Mouse (Mus musculus): ENCODE data around the gene Git2.

Git2 gene

DNA sequence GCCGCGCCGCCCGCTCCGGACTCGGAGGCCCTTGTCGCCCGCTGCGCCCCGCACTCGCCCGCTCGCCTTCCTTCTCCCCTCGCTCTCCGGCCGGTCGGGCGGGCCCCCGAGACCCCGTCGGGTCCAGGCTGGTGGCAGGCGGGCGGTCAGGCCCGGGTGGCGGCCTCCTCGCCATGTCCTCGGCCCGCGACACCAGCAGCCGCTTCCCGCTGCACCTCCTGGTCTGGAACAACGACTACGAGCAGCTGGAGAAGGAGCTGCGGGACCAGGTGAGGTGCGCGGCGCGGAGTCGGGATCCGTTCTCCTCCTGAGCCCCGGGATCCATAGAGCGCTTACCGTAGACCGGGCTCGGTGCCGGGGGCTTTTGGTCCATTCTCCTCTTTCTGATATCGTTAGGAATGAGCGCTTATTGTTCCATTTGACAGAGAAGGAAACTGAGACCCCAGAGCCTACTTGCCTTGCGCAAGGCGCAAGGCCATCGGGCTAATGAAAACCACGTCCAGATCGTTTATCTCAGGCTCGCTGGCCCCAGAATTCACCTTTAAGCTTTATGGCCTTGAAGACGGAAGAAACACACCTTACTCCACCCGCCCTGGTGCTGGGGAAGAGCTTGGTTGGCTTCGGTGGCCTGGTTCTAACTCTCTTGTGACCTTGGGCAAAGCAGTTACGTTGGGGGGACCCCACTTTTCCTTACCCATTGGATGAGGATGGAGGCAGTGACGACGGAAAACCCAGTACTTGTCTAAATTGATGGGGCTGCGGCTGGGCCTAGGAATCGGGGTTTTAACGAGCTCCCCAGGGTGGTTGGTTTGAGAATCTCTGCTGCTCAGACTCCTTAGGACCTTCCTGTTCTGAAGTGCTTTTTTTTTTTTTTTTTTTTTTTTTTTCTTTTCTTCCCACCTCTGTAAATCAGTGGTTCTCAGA, at the start of gene Git2:
TSS of gene Git2 (minus strand) at position 462 of the 924 bp plus-strand sequence.
- peak; percentile 44 to 55 for DNase-seq

DNA sequence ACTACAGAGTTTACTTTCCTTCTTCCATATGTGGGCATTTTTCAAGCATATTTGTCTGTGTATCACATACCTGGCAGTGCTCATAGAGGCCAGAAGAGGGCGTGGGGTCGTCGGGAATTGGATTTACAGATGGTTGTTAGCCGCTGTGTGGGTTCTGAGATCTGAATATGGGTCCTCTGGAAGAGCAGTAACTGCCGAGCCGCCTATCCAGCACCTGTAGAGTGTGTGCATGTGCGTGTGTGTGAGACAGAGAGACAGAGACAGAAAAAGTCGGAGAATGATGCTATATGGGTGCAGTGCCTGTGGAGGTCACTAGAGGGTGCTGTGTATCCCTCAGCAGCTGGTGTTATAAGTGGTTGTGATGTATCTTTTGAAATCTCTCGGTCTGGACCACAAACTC, 48.9 kb upstream of the Git2 start:
- DNase-seq = peak; percentile 61 to 69

DNA sequence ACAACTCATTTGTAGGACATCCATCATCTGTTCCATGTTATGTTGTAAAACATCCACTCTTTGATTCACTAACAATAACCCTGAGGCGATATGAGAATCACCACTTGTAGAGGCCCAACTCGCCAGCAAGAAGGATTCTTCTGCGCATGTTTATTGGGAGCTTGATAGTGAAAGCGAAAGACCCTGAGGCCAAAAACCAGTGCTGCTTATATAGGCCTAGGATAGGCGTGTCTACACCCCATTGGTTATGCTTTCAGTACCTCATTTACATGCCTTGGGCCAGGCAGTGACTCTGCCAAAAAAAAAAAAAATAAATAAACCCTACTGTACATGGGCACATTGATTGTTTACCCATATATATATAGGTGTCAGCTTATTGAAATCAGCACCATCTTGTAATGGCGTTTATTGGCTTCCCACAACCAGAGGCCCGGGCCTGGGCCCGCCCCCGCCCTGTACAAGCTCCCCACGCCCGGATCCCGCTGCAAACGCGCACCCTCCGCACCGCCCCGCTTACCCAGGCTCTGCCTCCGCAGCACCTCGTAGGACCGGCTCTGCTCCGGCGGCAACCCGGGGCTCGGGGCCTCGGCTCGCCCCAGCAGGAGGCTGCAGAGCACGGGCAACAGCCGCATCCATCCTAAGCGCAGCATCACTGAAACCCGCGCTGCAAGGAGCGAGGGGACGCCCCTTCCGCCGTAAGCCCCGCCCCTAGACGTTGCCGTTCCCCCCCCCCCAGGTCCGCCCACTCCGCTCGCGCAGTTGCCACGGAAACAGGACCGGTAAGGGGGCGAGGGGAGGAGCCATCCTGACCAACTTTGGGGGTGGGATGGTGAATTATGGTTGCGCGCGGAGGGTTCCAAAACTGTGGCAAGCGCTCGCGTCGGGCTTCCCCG, 47.7 kb upstream of the Git2 start, which contains the start of gene 1500011B03Rik:
TSS of gene 1500011B03Rik (minus strand) at position 673 of the 893 bp plus-strand sequence.
- peak; percentile 95 for DNase-seq

DNA sequence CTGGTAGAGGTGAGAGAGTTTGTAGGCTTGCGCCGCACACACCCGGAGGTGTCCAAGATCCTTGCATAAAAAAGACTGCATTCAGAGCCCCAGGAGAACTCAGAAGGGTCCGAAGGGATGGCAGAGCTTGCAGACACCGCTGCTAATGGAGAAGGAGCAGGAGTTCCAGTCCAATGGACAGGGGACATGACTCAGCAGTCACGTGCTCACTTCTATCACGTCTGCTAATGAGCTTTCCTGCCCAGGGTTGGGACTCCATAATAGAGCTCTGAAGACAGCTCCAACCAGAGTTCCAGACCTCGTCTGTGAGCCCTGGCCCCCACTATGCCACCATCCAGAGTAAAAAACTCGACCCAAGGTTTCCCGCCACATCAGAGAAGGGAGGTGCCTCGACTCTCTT, 42.8 kb upstream of the Git2 start:
- DNase-seq = no peak

DNA sequence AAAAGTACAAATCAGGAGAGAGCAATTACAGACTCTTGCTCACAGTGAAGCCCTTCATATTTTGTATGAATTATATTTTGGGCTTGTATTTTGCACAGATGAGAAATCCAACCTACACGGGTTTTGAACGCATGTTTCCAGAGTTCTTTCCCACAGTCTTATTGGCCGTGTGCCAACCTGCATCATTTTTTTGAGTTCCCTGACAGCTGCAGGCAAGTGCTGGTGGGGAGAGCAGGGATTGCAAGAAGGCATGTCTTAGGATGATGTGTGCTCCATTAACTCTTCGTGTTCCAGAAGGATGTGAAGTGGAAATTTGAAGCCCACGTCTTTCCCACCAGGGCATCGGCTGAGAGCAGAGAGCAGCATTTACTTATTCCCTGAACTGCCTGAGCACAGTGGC, 41.3 kb upstream of the Git2 start:
- DNase-seq = peak in 1 of 2 experiments; percentile 48

GRCm38 (mm10) chr5:114813525-114814181, 38.3 kb upstream of the Git2 start:
- DNase-seq = peak; percentile 96 to 97

- DNase-seq = no peak
These were observed 34.5 kb upstream of the Git2 start for GRCm38 (mm10) chr5:114809826-114810225.

GRCm38 (mm10) chr5:114809181-114809756, 34.0 kb upstream of the Git2 start:
- peak; percentile 47 to 51 for DNase-seq

DNA sequence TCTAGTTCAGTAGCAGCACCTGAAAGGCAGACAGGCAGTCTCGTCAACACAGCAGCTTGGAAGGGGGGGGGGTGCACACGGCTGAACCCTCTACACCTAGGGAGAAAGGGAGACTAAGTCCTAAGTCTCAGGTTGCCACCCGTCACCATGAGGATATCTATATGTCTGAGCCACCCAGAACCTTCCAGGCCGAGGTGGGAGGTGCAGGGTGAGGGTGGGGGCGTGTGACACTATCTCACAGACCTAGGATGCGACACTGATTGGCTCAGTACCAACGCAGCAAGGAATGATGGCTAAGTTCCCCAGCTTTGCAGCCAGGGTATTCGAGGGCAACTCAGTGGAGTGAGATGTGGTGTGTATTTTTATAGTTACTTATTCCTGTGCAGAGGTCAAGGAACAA, 33.1 kb upstream of the Git2 start:
- DNase-seq = no peak

DNA sequence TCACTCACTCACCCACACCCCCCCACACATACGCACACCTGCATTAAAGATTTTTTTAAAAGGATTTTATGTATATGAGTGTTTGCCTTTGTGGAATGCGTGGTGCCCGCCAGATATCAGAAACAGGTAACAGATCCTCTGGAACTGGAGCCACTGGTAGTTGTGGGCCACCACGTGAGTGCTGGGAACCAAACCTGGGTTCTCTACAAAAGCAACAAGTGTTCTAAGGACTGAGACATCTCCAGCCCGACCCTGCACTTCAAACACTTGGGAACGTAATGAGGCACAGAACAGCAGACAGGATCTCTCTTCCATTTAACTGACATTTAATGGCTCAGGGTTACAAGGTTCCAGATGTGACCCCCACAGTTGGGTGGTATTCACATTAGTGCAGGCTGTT, 32.6 kb upstream of the Git2 start:
- DNase-seq = no peak

GRCm38 (mm10) chr5:114807468-114807867, 32.2 kb upstream of the Git2 start:
- DNase-seq = peak in 1 of 2 experiments; percentile 3

- DNase-seq = no peak
These were observed 31.7 kb upstream of the Git2 start for GRCm38 (mm10) chr5:114807063-114807462.

DNA sequence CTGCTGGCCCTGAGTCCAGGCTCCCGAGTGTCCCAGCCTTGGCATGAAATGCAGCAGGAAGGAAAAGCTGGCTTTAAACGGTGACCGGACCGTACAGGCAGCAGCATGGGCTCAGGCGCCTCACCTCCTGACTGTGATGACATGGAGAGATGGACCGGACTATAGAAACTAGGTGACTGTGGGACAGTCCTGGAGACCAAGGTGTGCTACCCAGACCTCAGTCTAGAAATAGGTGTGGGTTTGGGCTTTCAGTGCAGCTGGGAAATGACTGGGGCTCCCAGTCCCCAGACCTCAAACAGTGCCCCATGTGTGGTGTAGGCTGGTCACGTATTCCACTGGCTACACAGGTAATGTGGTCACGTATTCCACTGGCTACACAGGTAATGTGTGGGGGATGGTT, 31.3 kb upstream of the Git2 start:
- no peak for DNase-seq

DNA sequence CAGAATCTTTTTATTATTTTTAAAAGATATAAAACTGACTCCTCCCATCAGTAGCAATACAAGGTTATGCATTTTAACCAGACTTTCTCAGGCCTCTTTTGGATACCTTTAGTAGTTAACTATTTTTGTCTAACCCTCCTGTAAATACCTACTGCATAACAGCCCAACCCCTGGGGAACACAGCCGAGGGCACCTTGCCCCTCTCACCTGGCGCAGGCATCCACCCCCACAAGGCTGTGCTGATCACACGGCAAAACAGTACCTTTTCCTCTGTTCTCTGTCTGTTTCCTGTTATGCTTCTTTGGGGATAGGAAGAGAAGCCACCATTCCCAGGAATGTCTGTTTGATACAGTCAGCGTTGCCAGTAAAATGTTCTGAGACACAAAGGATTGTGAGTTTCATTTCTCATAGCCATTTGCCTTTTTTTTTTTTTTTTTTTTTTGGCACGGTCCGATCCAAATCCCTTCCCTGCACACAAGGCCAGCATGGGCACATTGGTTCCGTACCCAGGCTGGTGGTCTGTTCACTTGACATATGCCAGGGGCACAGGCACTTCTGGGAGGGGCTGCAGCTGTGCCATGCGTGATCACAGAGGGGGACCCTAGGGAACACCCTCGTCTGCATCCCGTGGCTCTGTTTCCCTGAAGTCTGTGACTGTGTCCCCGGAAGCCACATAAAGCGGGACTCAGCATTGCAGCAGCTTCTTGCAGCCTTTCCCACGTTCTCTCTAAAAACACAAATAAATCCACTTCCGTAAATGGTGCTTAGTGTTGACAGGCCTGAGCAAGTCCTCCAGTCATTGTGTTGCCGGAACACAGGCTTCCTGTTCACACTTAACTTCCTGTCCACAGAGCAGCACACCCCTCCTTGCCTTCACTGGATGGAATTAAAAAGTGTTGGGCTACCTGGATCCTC, 30.4 kb upstream of the Git2 start:
- no peak for DNase-seq

- peak; percentile 72 to 79 for DNase-seq
These were observed 29.6 kb upstream of the Git2 start for GRCm38 (mm10) chr5:114804958-114805357.

DNA sequence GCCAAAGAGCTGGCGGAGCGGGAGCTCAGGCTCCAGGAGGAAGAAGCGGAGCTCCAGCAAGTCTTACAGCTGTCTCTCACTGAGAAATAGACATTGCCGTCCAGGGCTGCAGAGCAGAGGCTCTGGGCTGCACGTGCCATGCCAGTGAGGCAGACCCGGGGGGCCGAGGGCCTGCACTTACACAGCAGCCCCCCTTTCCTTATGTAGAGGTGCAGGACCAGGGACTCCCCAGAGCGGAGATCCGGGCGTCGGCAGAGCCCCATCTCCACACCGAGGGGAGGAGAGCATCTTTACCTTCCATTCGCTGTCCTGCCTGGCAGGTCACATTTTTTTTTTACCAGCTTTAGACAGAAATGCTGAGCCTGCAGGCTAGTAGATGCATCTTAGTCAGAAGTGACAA, 29.0 kb upstream of the Git2 start:
- no peak for DNase-seq

- no peak for DNase-seq
These were observed 27.9 kb upstream of the Git2 start for GRCm38 (mm10) chr5:114803231-114803630.

- no peak for DNase-seq
These were observed 26.5 kb upstream of the Git2 start for GRCm38 (mm10) chr5:114801841-114802240.

DNA sequence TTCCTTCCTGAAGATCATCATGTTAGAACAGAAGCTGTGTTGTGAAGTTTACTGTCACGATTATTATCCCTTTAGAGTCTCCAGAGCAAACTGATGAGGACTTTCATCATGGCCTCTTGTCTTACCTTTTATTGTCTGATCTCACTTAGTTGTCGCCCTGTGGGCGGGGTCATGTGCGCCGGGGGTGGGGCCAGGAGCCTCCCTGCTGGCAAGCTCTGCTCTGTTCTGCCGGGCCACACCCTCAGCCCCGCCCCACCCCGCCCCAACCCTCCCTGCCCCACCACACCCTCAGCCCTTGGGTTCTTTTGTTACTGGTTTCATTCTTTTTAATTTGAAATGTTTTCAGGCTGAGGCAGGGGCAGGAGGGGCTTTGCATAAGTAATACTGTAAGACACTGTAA, 25.7 kb upstream of the Git2 start:
- no peak for DNase-seq

- no peak for DNase-seq
These were observed 24.5 kb upstream of the Git2 start for GRCm38 (mm10) chr5:114799848-114800247.

GRCm38 (mm10) chr5:114797253-114797652, 21.9 kb upstream of the Git2 start:
- DNase-seq = peak in 1 of 2 experiments; percentile 33

Measured in cerebellum, postnatal 10 days (tissue).